Mouse (Mus musculus): ENCODE data around the gene Mucl1.
"Not testable (repeated sequence)": the region's sequence is repeated elsewhere in the genome, so short reads cannot be mapped to it uniquely, and the experiment has no call there.

Mucl1 gene

DNA sequence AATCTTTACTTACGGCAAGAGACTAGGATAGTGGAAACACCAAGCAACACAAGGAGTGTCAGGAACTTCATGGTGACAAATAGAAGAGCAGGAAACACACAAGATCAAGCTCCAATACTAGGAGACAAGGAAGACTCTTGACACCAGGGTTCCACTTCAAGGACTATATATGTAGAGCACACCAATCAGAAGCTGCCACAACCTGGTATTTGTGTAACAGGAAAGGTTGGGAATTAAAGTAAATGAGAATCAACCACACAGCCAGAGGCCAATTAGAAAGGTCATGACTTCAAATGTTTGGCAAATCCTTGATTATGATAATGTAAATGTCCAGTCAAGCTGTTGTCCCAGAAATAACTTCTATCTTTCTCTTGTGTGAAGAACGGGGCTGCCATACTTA is at the start of gene Mucl1:
Gene Mucl1, minus strand, starts transcription at position 101 of the 400 bp plus-strand sequence.
- no peak for DNase-seq

DNA sequence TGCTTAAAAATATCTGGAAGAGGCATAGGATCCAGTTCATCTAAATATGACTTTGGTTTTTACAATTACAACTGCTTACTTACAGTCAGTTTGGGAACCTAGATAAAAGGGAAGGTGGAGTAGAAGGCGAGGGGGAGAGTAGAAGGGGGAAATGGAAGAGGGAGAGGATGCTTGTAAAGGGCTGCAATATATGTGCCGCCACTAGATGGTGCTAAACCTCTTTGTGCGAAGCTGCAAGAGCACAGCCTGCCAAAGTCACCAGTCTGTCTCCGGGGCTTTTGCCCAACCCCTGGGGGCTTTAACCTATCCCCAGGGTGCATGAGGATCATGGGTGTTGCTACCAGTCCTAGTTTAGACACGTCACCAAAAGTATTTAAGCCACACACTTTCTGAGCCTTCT is 11.6 kb upstream of the Mucl1 start:
- peak; percentile 57 to 64 for DNase-seq

DNA sequence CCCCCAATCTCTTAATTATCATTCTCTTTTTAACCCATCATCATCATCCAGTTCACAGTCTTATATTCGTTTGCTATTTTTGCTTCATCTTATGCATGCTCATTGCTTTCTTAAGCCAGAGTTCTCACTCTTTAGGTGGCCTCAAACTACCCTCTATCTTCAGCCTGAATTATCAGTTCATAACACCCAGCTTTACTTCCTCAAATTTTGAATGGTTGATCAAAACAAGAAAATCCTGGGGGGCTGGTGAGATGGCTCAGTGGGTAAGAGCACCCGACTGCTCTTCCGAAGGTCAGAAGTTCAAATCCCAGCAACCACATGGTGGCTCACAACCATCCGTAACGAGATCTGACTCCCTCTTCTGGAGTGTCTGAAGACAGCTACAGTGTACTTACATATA is 38.4 kb downstream of the Mucl1 start:
- DNase-seq, result not testable (repeated sequence)
